Comparison of ENCODE assay signal across 30 mouse cellular contexts in the genomic region with DNA sequence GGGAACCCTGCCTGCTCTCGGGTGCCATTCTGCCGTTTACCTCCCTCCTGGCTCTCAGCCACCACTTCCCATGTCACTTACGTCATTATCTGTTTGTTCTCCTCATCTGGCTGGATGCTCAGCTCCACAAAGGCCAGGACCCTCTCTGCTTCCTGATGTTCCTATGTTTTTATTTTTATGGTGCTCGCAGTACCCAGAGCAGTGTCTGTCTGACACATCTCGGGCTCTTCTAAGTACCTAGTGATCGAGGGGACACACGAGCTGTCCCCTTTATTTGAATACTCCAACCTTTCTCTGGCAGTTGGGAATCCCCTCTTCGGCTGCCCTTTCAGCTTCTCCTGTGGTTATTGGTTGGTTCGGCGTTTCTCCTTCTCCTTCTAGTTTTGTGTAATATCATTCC. TPM values are rescaled to one million over a fixed set of nuclear protein-coding genes. Genes with fewer than 3 reads are reported as not detected.
DNase-seq lines count a peak whose midpoint lies in the region; ATAC-seq lines count a peak whose summit lies in the region.
"Had no signal": no experiment of that assay in that cellular context is flagged by ENCODE, and none has a peak within 500 bp of the region (broad histone marks: within the 10 kb centered on the region; RNA-seq: fewer than 3 reads in every experiment).

No protein-coding gene starts in this region.

- no peak overlapping the region for H3K4me2 ChIP-seq in midbrain, embryonic 11.5 days
- no peak overlapping the region for H3K4me2 ChIP-seq in midbrain, embryonic 16.5 days (ENCODE audit: low read length)
- H3K4me2 ChIP-seq: embryonic facial prominence, embryonic 13.5 days; embryonic facial prominence, embryonic 15.5 days; forebrain, embryonic 12.5 days had no signal

- no peak overlapping the region for H3K4me3 ChIP-seq in midbrain, embryonic 11.5 days (ENCODE audit: low read depth, low read length)
- no peak overlapping the region for H3K4me3 ChIP-seq in midbrain, embryonic 16.5 days (ENCODE audit: low read depth, low read length)
- H3K4me3 ChIP-seq: embryonic facial prominence, embryonic 13.5 days; embryonic facial prominence, embryonic 15.5 days; erythroblast, embryonic 14.5 days; forebrain, embryonic 10.5 days; forebrain, embryonic 12.5 days had no signal

- H3K9me3 ChIP-seq in midbrain, embryonic 11.5 days (ENCODE audit: control insufficient read depth, low read length): no peaks in the 10 kb centered on the region
- H3K9me3 ChIP-seq in midbrain, embryonic 16.5 days (replicated peaks; ENCODE audit: control insufficient read depth, low read length, poor library complexity, severe bottlenecking): no peaks in the 10 kb centered on the region
- H3K9me3 ChIP-seq: embryonic facial prominence, embryonic 13.5 days; embryonic facial prominence, embryonic 15.5 days; forebrain, embryonic 10.5 days; forebrain, embryonic 12.5 days had no signal

- DNase-seq in adrenal gland, adult (ENCODE audit: inconsistent age in 2 of 2, low spot score in 1 of 2): peak; percentile 20 to 47
- DNase-seq in adrenal gland, adult 18-20 months (ENCODE audit: low spot score in 2 of 2): no peak
- DNase-seq in lung, postnatal 10 days: peak; percentile 34
- no peak for DNase-seq in lung, postnatal 14 days
- DNase-seq in midbrain, embryonic 11.5 days (ENCODE audit: low spot score, missing footprints): peak; percentile 28
- no peak for DNase-seq in heart, postnatal 10 days
- DNase-seq: adrenal gland, adult 8-10 months; adrenal gland, postnatal 25 days; B cell, adult 2 months; cerebellum, adult 11 months; cerebellum, adult 18-20 months; cerebellum, adult 8-10 months; cerebellum, adult 9-11 months; cerebellum, postnatal 36 days; embryo, embryonic 11 days had no signal

- no peak overlapping the region for H3K9ac ChIP-seq in midbrain, embryonic 11.5 days (ENCODE audit: low read length)
- no peak overlapping the region for H3K9ac ChIP-seq in midbrain, embryonic 16.5 days (ENCODE audit: low read depth, low read length)
- H3K9ac ChIP-seq: embryonic facial prominence, embryonic 13.5 days; embryonic facial prominence, embryonic 15.5 days; forebrain, embryonic 12.5 days had no signal

- intact Hi-C loops in heart, postnatal 10 days (cut with DNase I): no loop called here

- WGBS in midbrain, embryonic 11.5 days: 85% methylated on average over 10 of the region's 10 CpGs
- 82% methylated on average over 10 of the region's 10 CpGs for WGBS in midbrain, embryonic 16.5 days

- no peak for ATAC-seq in midbrain, embryonic 11.5 days (ENCODE audit: low FRiP score)
- ATAC-seq in midbrain, embryonic 16.5 days: no peak
- ATAC-seq: CD4-positive, CD25-positive, alpha-beta regulatory T cell, adult 4 months; forebrain, embryonic 14.5 days; forebrain, embryonic 16.5 days had no signal

- no peak overlapping the region for H3K27ac ChIP-seq in midbrain, embryonic 11.5 days (ENCODE audit: low read depth, low read length)
- H3K27ac ChIP-seq in midbrain, embryonic 16.5 days (ENCODE audit: low read length): no peak overlapping the region
- H3K27ac ChIP-seq: embryonic facial prominence, embryonic 13.5 days; embryonic facial prominence, embryonic 15.5 days; forebrain, embryonic 10.5 days; forebrain, embryonic 12.5 days had no signal

- no peaks in the 10 kb centered on the region for H3K4me1 ChIP-seq in midbrain, embryonic 11.5 days (ENCODE audit: control insufficient read depth, insufficient read depth, low read length)
- no peaks in the 10 kb centered on the region for H3K4me1 ChIP-seq in midbrain, embryonic 16.5 days (ENCODE audit: control insufficient read depth, insufficient read depth, low read length)
- H3K4me1 ChIP-seq: embryonic facial prominence, embryonic 13.5 days; embryonic facial prominence, embryonic 15.5 days had no signal

- no peaks in the 10 kb centered on the region for H3K36me3 ChIP-seq in midbrain, embryonic 11.5 days (ENCODE audit: control insufficient read depth, insufficient read depth, low read length)
- no peaks in the 10 kb centered on the region for H3K36me3 ChIP-seq in midbrain, embryonic 16.5 days (ENCODE audit: control insufficient read depth, insufficient read depth, low read length)
- H3K36me3 ChIP-seq: embryonic facial prominence, embryonic 13.5 days; embryonic facial prominence, embryonic 15.5 days; forebrain, embryonic 10.5 days; forebrain, embryonic 12.5 days had no signal

- no peaks in the 10 kb centered on the region for H3K27me3 ChIP-seq in midbrain, embryonic 11.5 days (ENCODE audit: control insufficient read depth, insufficient read depth, low read length)
- no peaks in the 10 kb centered on the region for H3K27me3 ChIP-seq in midbrain, embryonic 16.5 days (ENCODE audit: control insufficient read depth, insufficient read depth, low read depth, low read length)
- H3K27me3 ChIP-seq: embryonic facial prominence, embryonic 15.5 days; forebrain, embryonic 12.5 days had no signal

RNA-seq across cellular contexts. Expression of gene AL607142.1, which starts 6.0 kb away (rescaled TPM):
- total RNA-seq in adrenal gland, adult 18-20 months (2021): not detected
- polyA plus RNA-seq in midbrain, embryonic 11.5 days (2014; fragmentation: Nextera tagmentation; extraction: Ambion mirVana): not detected in 2 replicates
- polyA plus RNA-seq in midbrain, embryonic 16.5 days (2015; fragmentation: Nextera tagmentation; extraction: Ambion mirVana): not detected in 2 replicates
- not detected for total RNA-seq in heart, postnatal 10 days (2021)
- total RNA-seq: adrenal gland, adult 8-10 months; adrenal gland, postnatal 25 days; adrenal gland, postnatal 4 days; common myeloid progenitor, adult 5-6 weeks; ES-E14; MEL had no signal
- polyA plus RNA-seq: brain, embryonic 14.5 days; CD4-positive, CD25-positive, alpha-beta regulatory T cell, adult 4 months; embryonic facial prominence, embryonic 11.5 days; embryonic facial prominence, embryonic 13.5 days; embryonic facial prominence, embryonic 15.5 days; erythroblast, embryonic 14.5 days; forebrain, embryonic 10.5 days; forebrain, embryonic 12.5 days; forebrain, embryonic 14.5 days; forebrain, embryonic 16.5 days had no signal

Comparison
In these comparisons a context has a peak if more than half of its experiments do, and no peak if none do; other contexts are left out.
1. DNase-seq: peak in adrenal gland, adult (2 of 2), lung, postnatal 10 days (single experiment) and midbrain, embryonic 11.5 days (single experiment); none in adrenal gland, adult 18-20 months (0 of 2), lung, postnatal 14 days (single experiment) and heart, postnatal 10 days (0 of 2).